ENCODE assay signal across 9 mouse cellular contexts in the genomic region with DNA sequence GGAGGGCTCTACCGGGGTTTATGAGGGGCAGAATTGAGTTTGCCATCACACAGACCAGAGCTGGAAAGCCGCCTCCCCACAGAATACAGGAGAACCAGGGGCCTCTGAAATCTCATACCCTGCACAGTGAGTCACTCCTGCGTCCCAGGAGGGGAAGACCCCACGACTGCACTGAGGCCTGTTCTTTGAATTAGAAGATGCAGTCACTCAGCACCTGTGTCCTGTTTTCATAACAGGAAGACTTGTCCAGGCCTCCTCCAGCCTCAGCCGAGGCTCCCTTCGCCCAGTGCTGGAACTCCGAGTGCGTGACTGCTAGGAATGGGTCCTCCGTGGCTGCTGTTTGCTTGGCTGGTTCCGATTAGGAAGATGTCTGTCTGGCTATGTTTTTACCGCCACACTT. TPM values are rescaled to one million over a fixed set of nuclear protein-coding genes. Genes with fewer than 3 reads are reported as not detected.
DNase-seq lines count a peak whose midpoint lies in the region; ATAC-seq and TF ChIP-seq lines count a peak whose summit lies in the region.
"Had no signal": no experiment of that assay in that cellular context is flagged by ENCODE, and none has a peak within 500 bp of the region (broad histone marks: within the 10 kb centered on the region; RNA-seq: fewer than 3 reads in every experiment).

No protein-coding gene starts in this region.

- no peaks in the 10 kb centered on the region for H3K9me3 ChIP-seq in intestine, embryonic 15.5 days
- H3K9me3 ChIP-seq in intestine, postnatal 0 days (ENCODE audit: control insufficient read depth) = no peaks in the 10 kb centered on the region
- H3K9me3 ChIP-seq in heart, embryonic 13.5 days = no peaks in the 10 kb centered on the region
- H3K9me3 ChIP-seq in midbrain, embryonic 14.5 days (ENCODE audit: control insufficient read depth, low read length) = no peaks in the 10 kb centered on the region

- no peak for ATAC-seq in intestine, embryonic 15.5 days
- ATAC-seq in intestine, postnatal 0 days = no peak
- no peak for ATAC-seq in heart, embryonic 13.5 days (ENCODE audit: extremely low read depth, insufficient number of reproducible peaks, low FRiP score, low TSS enrichment)
- ATAC-seq in midbrain, embryonic 14.5 days (ENCODE audit: low FRiP score, low TSS enrichment) = no peak

- H3K4me1 ChIP-seq in intestine, embryonic 15.5 days (replicated peaks) = peaks cover 14% of the 10 kb centered on the region
- 0 out of 2 replicates have a peak, but pooled peaks cover 6% of the 10 kb centered on the region for H3K4me1 ChIP-seq in intestine, postnatal 0 days (replicated peaks; ENCODE audit: control insufficient read depth, insufficient read depth, low read length)
- H3K4me1 ChIP-seq in heart, embryonic 13.5 days = peaks cover 78% of the 10 kb centered on the region
- peaks cover 17% of the 10 kb centered on the region for H3K4me1 ChIP-seq in midbrain, embryonic 14.5 days (ENCODE audit: control insufficient read depth, insufficient read depth, low read length)

- peak; percentile 9 for DNase-seq in ZHBTc4 (ENCODE audit: low read depth, low spot score)
- peak; percentile 25 for DNase-seq in midbrain, embryonic 14.5 days
- DNase-seq in embryo, embryonic 11 days = no peak
- DNase-seq in left cerebral cortex, adult 9 months (ENCODE audit: low spot score in 2 of 2) = no peak
- no peak for DNase-seq in ovary, postnatal 36 days (ENCODE audit: low spot score)

- TF ChIP-seq CTCF in intestine, postnatal 0 days (IDR thresholded peaks at IDR 0.05; ENCODE audit: low read depth) = no peak

- WGBS in intestine, embryonic 15.5 days = 64% methylated on average over 11 of the region's 11 CpGs
- WGBS in intestine, postnatal 0 days = 59% methylated on average over 11 of the region's 11 CpGs
- 50% methylated on average over 11 of the region's 11 CpGs for WGBS in heart, embryonic 13.5 days
- WGBS in midbrain, embryonic 14.5 days = 67% methylated on average over 11 of the region's 11 CpGs

- H3K4me3 ChIP-seq in intestine, embryonic 15.5 days (replicated peaks) = no peak overlapping the region
- no peak overlapping the region for H3K4me3 ChIP-seq in intestine, postnatal 0 days (ENCODE audit: low read depth, low read length)
- H3K4me3 ChIP-seq in heart, embryonic 13.5 days = no peak overlapping the region
- H3K4me3 ChIP-seq in midbrain, embryonic 14.5 days (replicated peaks; ENCODE audit: low read depth, low read length) = no peak overlapping the region
- H3K4me3 ChIP-seq: left cerebral cortex, adult 2 months had no signal

- H3K4me2 ChIP-seq in intestine, embryonic 15.5 days (replicated peaks) = no peak overlapping the region
- H3K4me2 ChIP-seq in intestine, postnatal 0 days (replicated peaks; ENCODE audit: low read depth) = no peak overlapping the region
- H3K4me2 ChIP-seq in heart, embryonic 13.5 days = no peak overlapping the region
- H3K4me2 ChIP-seq in midbrain, embryonic 14.5 days (ENCODE audit: low read length) = no peak overlapping the region

- no peaks in the 10 kb centered on the region for H3K27me3 ChIP-seq in intestine, embryonic 15.5 days (replicated peaks)
- no peaks in the 10 kb centered on the region for H3K27me3 ChIP-seq in intestine, postnatal 0 days (replicated peaks; ENCODE audit: control insufficient read depth, insufficient read depth, low read length)
- no peaks in the 10 kb centered on the region for H3K27me3 ChIP-seq in heart, embryonic 13.5 days (replicated peaks)
- H3K27me3 ChIP-seq in midbrain, embryonic 14.5 days (ENCODE audit: control insufficient read depth, insufficient read depth, low read length) = no peaks in the 10 kb centered on the region

- H3K36me3 ChIP-seq in intestine, embryonic 15.5 days = no peaks in the 10 kb centered on the region
- H3K36me3 ChIP-seq in intestine, postnatal 0 days (ENCODE audit: control insufficient read depth, insufficient read depth) = no peaks in the 10 kb centered on the region
- no peaks in the 10 kb centered on the region; the same call in 1 of the 2 replicates for H3K36me3 ChIP-seq in heart, embryonic 13.5 days
- H3K36me3 ChIP-seq in midbrain, embryonic 14.5 days (ENCODE audit: control insufficient read depth, insufficient read depth, low read length) = no peaks in the 10 kb centered on the region; the same call in 1 of the 2 replicates

- H3K27ac ChIP-seq in intestine, embryonic 15.5 days = peak overlapping the region; percentile 27; the same call in 1 of the 2 replicates
- H3K27ac ChIP-seq in intestine, postnatal 0 days (ENCODE audit: low read depth, low read length) = no peak overlapping the region
- peak overlapping the region; percentile 73 for H3K27ac ChIP-seq in heart, embryonic 13.5 days (replicated peaks)
- peak overlapping the region; percentile 63 for H3K27ac ChIP-seq in midbrain, embryonic 14.5 days (replicated peaks; ENCODE audit: low read depth, low read length)
- H3K27ac ChIP-seq: left cerebral cortex, adult 2 months had no signal

- H3K9ac ChIP-seq in intestine, embryonic 15.5 days = no peak overlapping the region
- H3K9ac ChIP-seq in intestine, postnatal 0 days (ENCODE audit: low read depth, low read length) = no peak overlapping the region
- peak overlapping the region; percentile 33; the same call in 1 of the 2 replicates for H3K9ac ChIP-seq in heart, embryonic 13.5 days
- H3K9ac ChIP-seq in midbrain, embryonic 14.5 days (replicated peaks; ENCODE audit: low read length) = no peak overlapping the region; the same call in 1 of the 2 replicates

RNA-seq across cellular contexts. Expression of gene Pxdn, which starts 16.6 kb away (rescaled TPM):
- 63.6 and 66.4 TPM in 2 replicates for polyA plus RNA-seq in intestine, embryonic 15.5 days (2015; fragmentation: Nextera tagmentation; extraction: Ambion mirVana)
- polyA plus RNA-seq in intestine, postnatal 0 days (2015; fragmentation: Nextera tagmentation; extraction: Ambion mirVana) = 18.4 TPM in 2 replicates
- 72.3 and 77.0 TPM in 2 replicates for polyA plus RNA-seq in heart, embryonic 13.5 days (2015; fragmentation: Nextera tagmentation; extraction: Ambion mirVana)
- 39.8 and 57.8 TPM in 2 replicates for polyA plus RNA-seq in midbrain, embryonic 14.5 days (2014; fragmentation: Nextera tagmentation; extraction: Ambion mirVana)

Comparison
In these comparisons a context has a peak if more than half of its experiments do, and no peak if none do; other contexts are left out.
1. DNase-seq: peak in ZHBTc4 (single experiment) and midbrain, embryonic 14.5 days (single experiment); none in embryo, embryonic 11 days (single experiment), left cerebral cortex, adult 9 months (0 of 2) and ovary, postnatal 36 days (single experiment).